Mouse (Mus musculus) myocyte (in vitro differentiated cells): ENCODE data around the gene Hps4.

Source experiments
- E2F4 ChIP-seq: IDR thresholded peaks from one replicate; pipeline ENCODE4 v1.6.1; 2011; ENCODE audit warnings: mild to moderate bottlenecking, control low read depth, moderate library complexity; ENCODE audit not compliant: insufficient read depth
- POLR2A ChIP-seq: IDR thresholded peaks from one replicate; pipeline ENCODE4 v1.6.1; 2011; ENCODE audit warnings: low read depth, mild to moderate bottlenecking, control low read depth, moderate library complexity; ENCODE audit not compliant: insufficient read length
- TCF12 ChIP-seq: IDR thresholded peaks from one replicate; pipeline ENCODE4 v1.6.1; 2011; ENCODE audit warnings: mild to moderate bottlenecking, control low read depth; ENCODE audit not compliant: poor library complexity, insufficient read depth, severe bottlenecking
- USF1 ChIP-seq: IDR thresholded peaks from one replicate; pipeline ENCODE4 v1.6.1; 2011; ENCODE audit warnings: low read depth, mild to moderate bottlenecking, control low read depth, moderate library complexity

GRCm38 (mm10) chr5:112396066-112396465 lies 53.2 kb downstream of the Hps4 start:
- no peak for TF ChIP-seq POLR2A
- no peak for TF ChIP-seq USF1
- no peak for TF ChIP-seq TCF12
- TF ChIP-seq E2F4: no peak
